Mouse (Mus musculus): ENCODE measurements around the gene Pak6.

Gene Pak6

GRCm38 (mm10) chr2:118695677-118696232, 32.7 kb downstream of the Pak6 start:
- in situ Hi-C loops (cut with MboI, MseI), result no loop called here

DNA sequence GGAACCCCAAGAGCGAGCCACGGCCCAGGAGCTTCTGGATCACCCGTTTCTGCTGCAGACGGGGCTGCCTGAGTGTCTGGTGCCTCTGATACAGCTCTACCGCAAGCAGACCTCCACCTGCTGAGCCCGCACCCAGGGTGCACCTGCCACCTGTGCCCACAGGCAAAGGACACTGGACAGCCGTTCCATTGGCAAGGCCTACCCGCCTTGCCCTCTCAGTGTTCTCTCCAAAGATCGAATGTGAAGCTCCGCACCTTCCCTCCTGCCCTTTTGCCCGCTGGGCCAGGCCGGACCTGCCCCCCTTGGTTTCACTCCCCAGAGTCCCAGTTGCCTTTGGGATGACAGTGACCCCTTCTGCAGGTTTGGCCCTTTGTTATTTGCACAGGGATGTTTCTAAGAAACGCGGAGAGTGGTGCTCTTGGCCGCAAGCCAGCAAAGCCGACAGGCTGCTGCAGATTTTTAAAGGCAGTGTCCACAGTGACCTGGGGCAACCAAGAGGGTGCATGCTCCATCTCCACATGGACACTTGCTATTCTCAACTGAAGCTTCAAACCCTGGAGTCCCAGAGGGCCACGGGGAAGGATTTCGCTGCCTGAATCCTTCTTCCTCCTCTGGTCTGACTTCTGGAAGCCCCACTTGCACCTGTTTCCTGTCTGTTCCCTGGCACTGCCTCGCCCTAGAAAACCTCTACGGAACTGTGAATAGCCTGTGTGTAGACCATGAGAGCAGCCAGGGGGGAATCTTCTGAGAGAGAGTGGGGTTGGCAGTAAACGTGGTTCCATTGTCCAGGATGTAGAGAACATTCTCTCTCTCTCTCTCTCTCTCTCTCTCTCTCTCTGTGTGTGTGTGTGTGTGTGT, 33.6 kb downstream of the Pak6 start:
- in situ Hi-C loops (cut with MboI, MseI), result no loop called here

DNA sequence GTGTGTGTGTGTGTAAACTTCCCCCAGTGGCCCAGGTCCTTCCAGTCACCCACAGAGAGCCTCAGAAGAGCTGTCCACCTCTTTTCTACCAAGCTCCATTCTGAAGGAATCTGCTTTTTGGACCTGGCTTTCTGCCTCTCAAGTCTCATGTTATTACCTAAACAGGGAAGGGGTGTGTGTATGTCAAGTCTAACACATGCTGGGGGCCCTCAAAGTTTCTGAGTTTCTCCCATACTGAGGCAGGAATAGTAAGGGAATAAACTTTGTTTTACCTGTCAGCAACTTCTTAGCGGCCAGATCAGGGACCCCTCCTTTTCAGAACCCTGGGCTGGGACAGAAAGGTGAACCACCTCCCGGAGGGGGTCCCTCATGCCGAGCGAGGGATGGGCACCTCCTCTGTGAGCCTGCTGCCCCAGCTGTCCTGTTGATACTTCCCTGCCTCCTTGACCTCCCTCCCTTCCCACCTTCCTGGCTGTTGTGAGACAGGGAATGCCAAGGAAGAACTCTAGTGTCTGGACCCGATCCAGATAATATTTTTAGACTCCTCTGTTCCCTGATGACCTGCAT, 34.3 kb downstream of the Pak6 start:
- in situ Hi-C loops (cut with MboI, MseI), result no loop called here

DNA sequence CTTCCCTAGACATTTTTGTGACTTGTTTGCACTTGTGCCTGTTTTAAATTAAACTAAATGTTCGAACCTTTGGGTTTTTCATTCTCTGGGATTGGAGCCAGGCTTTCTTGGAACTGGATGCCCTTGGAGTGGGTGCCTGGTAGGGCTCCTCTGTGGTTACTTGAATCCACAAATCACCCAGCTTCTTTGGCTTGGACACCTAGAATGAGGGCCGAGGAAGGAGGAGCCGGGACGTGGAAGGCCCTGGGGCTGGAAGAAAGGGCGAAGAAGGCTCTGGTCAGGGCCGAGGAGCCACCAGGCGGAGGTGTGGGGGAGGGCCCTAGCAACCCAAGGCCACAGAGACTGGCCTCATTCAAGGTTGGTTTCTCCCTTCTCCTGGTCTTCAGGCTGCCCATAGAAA, 34.9 kb downstream of the Pak6 start:
- in situ Hi-C loops (cut with MboI, MseI), result no loop called here

DNA sequence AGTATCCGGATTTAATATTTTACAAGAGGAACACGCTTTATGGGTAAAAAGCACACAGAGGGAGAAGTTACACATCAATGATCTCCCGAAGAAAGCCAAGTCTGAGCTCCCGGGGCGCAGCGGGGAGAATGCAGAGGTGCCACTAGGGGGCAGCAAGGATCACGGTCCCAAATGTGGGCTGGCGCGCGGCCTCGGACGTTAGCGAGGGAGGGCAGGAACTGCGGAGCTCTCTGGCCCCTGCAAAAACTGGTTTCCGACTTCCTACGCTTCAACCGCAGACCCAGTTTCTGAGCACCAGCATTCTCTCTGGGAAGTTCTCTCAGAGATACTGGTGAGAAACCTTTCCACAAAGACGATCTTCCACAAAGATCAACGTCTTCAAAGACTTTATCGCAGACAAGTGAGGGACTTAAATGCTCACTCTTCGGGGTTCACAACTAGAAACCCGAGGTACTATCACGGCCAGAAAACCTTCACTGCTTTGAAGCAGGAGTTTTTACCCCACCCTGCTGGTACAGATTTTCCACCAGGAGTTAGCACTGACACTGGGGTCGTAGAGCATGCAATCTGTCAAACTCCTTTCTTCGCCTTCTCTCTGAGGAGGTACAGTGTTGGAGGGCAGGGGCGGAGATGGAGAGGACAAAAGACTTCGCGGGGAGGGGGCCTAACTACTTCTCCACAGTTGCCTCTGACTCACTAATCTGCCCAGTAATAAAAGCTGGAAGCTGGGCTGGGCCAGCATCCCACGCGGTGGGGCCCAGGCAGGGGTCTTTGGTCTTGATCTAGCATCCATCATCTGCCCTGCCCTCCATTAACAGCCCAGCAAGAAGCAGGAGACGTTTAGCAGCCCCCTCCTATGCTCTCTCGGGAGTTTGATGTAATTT, 37.3 kb downstream of the Pak6 start:
- in situ Hi-C loops (cut with MboI, MseI), result loop anchor here (25.0 kb wide), 1 partner anchor 1637 kb away; no protein-coding TSS in a partner anchor

DNA sequence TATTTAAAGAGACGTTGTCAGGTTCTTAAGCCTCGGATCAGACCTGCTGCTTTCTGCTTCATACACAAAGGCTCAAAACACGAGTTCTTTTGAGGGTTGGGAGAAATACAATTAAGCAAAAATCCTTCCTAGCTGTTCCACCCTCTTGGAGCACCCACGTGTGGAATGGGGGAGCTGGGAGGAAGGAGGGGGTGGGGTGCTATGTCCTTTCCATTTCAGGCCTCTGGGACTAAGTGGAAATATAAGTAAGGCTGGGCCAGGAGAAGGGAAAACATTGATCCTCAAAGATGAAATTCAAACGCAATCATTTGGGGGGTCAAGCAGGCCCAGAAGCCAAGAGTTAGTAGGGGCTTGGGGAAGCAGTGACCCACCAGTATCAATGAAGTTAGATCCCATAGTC, 38.1 kb downstream of the Pak6 start:
- in situ Hi-C loops (cut with MboI, MseI), result loop anchor here (25.0 kb wide), 1 partner anchor 1636 kb away; no protein-coding TSS in a partner anchor

- in situ Hi-C loops (cut with MboI, MseI), result loop anchor here (25.0 kb wide), 1 partner anchor 1635 kb away; no protein-coding TSS in a partner anchor
Measured at GRCm38 (mm10) chr2:118701971-118702882, 39.1 kb downstream of the Pak6 start.

DNA sequence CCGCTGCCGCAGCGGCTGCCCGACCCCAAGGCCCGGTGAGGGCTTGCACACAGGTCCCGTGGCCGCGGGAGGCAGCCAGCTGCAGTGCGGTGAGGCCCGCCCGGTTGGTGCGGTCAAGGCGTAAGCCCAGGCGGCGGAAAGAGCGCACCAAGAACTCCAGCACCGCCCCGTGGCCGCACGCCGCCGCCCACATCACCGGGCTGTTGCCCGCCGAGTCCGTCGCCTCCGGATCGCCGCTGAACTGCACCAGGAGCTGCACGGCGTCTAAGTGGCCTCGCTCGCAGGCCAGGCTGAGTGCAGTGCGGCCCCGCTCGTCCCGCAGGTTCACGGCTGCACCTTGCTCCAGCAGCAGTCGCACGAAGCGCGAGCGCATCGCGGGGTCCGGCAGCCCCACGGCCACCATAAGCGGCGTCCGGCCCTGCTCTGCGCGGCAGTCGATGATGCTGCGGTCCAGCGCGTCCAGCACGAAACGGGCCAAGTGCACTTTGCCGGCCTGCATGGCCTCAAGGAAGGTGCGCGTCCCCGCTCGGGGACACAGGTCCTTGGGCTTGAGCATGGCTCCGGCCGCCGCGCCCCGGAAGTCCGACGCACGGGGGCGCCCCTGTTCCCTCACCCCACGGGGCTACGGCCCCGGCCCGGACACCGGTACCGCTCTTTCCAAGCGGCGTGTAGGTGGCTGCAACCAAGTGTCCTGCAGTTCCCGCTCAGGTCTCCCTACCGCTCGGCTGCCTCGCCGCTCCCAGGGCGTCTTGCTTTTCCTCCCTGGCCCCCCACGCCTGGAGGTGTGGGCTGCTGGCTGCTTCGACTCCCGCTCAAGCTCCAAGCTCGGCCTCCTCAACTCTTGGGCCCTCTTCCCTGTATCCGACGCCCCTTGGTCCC, 40.0 kb downstream of the Pak6 start:
- in situ Hi-C loops (cut with MboI, MseI), result loop anchor here (25.0 kb wide), 1 partner anchor 1634 kb away; no protein-coding TSS in a partner anchor

- in situ Hi-C loops (cut with MboI, MseI), result loop anchor here (25.0 kb wide), 1 partner anchor 1633 kb away; no protein-coding TSS in a partner anchor
Measured at GRCm38 (mm10) chr2:118703913-118704730, 41.0 kb downstream of the Pak6 start, which contains the start of gene Ankrd63. Ankrd63 (minus strand) TSS chr2:118703963.

DNA sequence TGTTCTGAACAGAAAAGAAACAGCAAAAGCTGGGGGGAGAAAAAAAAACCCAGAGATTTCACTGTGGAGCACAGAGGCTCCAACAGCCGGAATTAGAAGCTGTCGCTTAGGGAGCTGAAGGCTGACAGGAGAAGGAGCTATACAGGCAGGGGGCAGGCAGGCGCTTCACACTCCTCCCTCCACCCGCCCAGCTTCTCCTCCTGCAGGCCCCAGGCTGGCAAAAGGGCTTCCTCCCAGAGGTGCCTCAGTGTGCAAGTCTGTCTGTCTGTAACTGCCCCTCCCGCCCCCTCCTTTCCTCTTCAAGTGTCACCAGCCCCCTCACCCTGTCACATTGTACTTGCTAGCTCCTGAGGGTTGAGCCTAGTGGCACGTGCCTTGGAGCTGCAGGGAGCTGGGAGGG, 43.3 kb downstream of the Pak6 start:
- in situ Hi-C loops (cut with MboI, MseI), result loop anchor here (25.0 kb wide), 1 partner anchor 1631 kb away; no protein-coding TSS in a partner anchor

DNA sequence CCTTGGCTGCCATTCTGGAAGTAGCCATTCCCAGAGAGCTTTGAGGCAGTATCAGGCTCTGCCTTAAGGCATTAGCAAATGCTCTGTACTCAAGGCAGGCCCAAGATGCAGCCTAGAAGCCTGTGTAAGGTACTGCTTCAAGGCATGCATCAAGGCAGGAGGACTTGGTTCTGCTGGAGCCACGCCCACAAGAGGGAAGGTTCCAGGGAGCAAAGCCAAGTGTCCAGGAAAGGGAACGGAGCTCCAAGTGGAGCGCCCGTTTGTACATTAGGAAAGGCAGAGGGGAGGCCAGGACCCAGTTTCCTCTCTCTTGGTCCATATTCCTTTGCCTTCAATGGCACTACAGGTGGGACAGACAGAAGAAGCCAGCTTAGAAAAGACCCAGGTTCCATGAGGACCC, 45.4 kb downstream of the Pak6 start:
- in situ Hi-C loops (cut with MboI, MseI), result loop anchor here (25.0 kb wide), 1 partner anchor 1629 kb away; no protein-coding TSS in a partner anchor

DNA sequence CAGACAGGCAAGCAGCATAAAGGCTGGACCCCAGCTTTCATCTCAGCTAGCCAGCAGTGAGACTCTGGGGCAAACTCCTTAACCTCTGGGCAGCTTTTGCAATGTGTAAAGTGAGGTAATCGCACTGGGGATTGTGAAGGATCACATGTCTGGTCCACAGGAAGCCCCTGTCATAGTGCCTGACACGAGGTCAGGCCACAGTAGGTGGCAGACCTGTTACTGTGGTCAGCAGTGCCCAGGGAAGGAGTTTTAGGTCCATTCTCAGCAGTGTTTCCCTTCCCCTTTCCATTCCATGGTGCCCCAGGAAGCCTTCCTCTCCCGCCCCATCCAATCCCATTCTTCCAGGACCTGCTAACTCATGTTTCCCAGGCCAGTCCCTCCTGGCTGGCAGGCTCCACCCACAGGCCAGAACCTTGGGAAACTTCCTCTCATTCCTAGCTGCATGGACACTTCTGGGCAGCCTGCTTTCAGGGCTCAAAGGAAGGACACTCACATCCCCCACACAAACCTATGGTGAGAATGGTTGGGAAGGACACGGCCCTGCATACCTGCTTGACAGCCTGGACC, 46.6 kb downstream of the Pak6 start:
- in situ Hi-C loops (cut with MboI, MseI), result loop anchor here (25.0 kb wide), 1 partner anchor 1628 kb away; no protein-coding TSS in a partner anchor

DNA sequence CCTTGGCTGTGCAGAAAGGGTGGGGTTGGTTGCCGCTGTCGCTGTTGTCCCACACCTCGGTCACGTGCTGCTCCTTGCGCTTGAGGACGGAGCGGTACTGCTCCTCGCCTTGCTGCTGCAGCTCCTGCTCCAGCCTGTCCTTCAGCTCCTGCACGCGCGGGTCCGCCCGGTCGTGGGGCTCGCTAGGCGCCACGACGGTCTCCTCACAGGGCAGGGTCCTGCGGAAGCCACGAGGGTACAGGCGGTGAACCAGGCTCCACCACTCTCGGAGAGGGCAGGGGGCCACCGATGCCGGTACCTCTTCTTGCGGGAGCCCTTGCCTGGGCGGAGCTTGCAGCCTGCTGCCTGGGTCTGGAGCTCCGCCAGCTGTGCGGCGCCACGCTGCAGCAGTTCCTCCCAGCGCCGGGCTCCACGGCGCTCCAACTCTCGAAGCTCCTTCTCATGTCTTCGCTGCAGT, 48.0 kb downstream of the Pak6 start:
- in situ Hi-C loops (cut with MboI, MseI), result loop anchor here (25.0 kb wide), 1 partner anchor 1626 kb away; no protein-coding TSS in a partner anchor

- in situ Hi-C loops (cut with MboI, MseI), result loop anchor here (25.0 kb wide), 1 partner anchor 1624 kb away; no protein-coding TSS in a partner anchor
Measured at GRCm38 (mm10) chr2:118713631-118714030, 50.5 kb downstream of the Pak6 start.

DNA sequence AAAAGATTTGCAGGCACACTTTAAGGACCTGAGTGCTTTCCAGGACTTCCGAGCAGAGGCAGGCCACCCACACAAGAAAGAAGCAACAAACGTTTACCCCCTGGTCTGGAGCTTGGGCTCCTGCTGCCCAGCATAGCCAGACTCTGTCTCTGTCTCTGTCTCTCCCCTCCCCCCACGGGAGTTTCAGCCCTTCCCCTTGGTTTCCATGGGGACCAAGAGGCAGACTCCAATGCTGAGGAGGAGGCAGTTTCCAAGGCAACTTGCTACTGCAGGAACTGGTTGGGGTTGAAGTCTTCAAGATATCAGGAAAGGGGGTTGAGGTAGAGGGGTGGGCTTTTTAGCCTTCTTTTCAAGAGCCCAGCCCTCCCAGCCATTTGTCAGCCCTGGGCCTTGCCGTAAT, 51.1 kb downstream of the Pak6 start:
- in situ Hi-C loops (cut with MboI, MseI), result loop anchor here (25.0 kb wide), 1 partner anchor 1623 kb away; no protein-coding TSS in a partner anchor

- in situ Hi-C loops (cut with MboI, MseI), result loop anchor here (25.0 kb wide), 1 partner anchor 1621 kb away; no protein-coding TSS in a partner anchor
Measured at GRCm38 (mm10) chr2:118716677-118717076, 53.6 kb downstream of the Pak6 start.

GRCm38 (mm10) chr2:118723693-118724486, 60.8 kb downstream of the Pak6 start:
- in situ Hi-C loops (cut with MboI, MseI), result loop anchor here (25.0 kb wide), 1 partner anchor 1613 kb away; no protein-coding TSS in a partner anchor

Data from T-helper 2 cell (primary cell).